Mouse (Mus musculus): ENCODE data around the gene Rbfox2. TPM values are rescaled to one million over a fixed set of nuclear protein-coding genes. Genes with fewer than 3 reads are reported as not detected.

Gene Rbfox2
- polyA plus RNA-seq, 1 experiment from 2014 or later: 67.8 TPM

Other genes starting within 250 kb of the Rbfox2 start
- gene Apol7a, start 92.1 kb upstream of the Rbfox2 start, polyA plus RNA-seq (2014; fragmentation: Nextera tagmentation; extraction: Ambion mirVana): 8.9 and 9.7 TPM in 2 replicates
- 0.26 and 0.43 TPM in 2 replicates for gene Apol9a, start 104.1 kb upstream of the Rbfox2 start, polyA plus RNA-seq (2014; fragmentation: Nextera tagmentation; extraction: Ambion mirVana)
- gene Apol7b, start 140.5 kb upstream of the Rbfox2 start, polyA plus RNA-seq (2014; fragmentation: Nextera tagmentation; extraction: Ambion mirVana): 0.43 TPM in 1 of 2 replicates, not detected in the other
- 0.09 TPM in 1 of 2 replicates, not detected in the other for gene Apol10a, start 170.0 kb upstream of the Rbfox2 start, polyA plus RNA-seq (2014; fragmentation: Nextera tagmentation; extraction: Ambion mirVana)
- not detected in 2 replicates for gene Apol11a, start 201.3 kb upstream of the Rbfox2 start, polyA plus RNA-seq (2014; fragmentation: Nextera tagmentation; extraction: Ambion mirVana)
- 1.5 and 1.9 TPM in 2 replicates for gene Apol7c, start 226.3 kb upstream of the Rbfox2 start, polyA plus RNA-seq (2014; fragmentation: Nextera tagmentation; extraction: Ambion mirVana)